Mouse (Mus musculus) heart, adult 2 months (tissue): Measurements from ENCODE around the gene Hadha. TPM values are rescaled to one million over a fixed set of nuclear protein-coding genes. Genes with fewer than 3 reads are reported as not detected.

Experiments
- DNase-seq, 2 experiments: peaks; one replicate each; pipeline ENCODE4 v3.0.0; 2021
- H3K27ac ChIP-seq: fragments of 200-600 bp; 2 replicates; pipeline ENCODE4 v1.8.1; 2022
- H3K27me3 ChIP-seq: fragments of 200-500 bp; 2 replicates; pipeline ENCODE4 v1.6.1; 2012; ENCODE audit warnings: mild to moderate bottlenecking, low read length, inconsistent platforms, mixed read lengths; ENCODE audit not compliant: control insufficient read depth, insufficient read depth
- H3K36me3 ChIP-seq: fragments of 200-500 bp; 2 replicates; pipeline ENCODE4 v1.6.1; 2012; ENCODE audit warnings: low read length, inconsistent platforms; ENCODE audit not compliant: control insufficient read depth, insufficient read depth
- H3K4me1 ChIP-seq: fragments of 200-500 bp; 2 replicates; pipeline ENCODE4 v1.6.1; 2011; ENCODE audit warnings: low read length; ENCODE audit not compliant: control insufficient read depth, insufficient read depth
- H3K4me3 ChIP-seq: fragments of 200-600 bp; 2 replicates; pipeline ENCODE4 v1.8.1; 2022
- H3K79me2 ChIP-seq: fragments of 200-500 bp; replicated peaks from 2 replicates; pipeline ENCODE4 v1.6.1; 2012; ENCODE audit warnings: mild to moderate bottlenecking, inconsistent platforms, low read length, moderate library complexity, mixed read lengths; ENCODE audit not compliant: control insufficient read depth, insufficient read depth
- H3K9ac ChIP-seq: fragments of 200-500 bp; 2 replicates; pipeline ENCODE4 v1.6.1; 2012; ENCODE audit warnings: low read depth, mild to moderate bottlenecking, control low read depth, inconsistent platforms, low read length, mixed read lengths
- CTCF ChIP-seq: fragments of 200-600 bp; IDR thresholded peaks from 2 replicates; pipeline ENCODE4 v1.8.1; 2022; ENCODE audit warnings: antibody characterized with exemption, mild to moderate bottlenecking, moderate library complexity
- EP300 ChIP-seq: fragments of 200-500 bp; IDR thresholded peaks from 2 replicates; pipeline ENCODE4 v1.6.1; 2011; ENCODE audit warnings: low read depth, low read length, control low read depth; ENCODE audit not compliant: insufficient read depth
- POLR2A ChIP-seq: fragments of 200-500 bp; IDR thresholded peaks from 2 replicates; pipeline ENCODE4 v1.6.1; 2011; ENCODE audit warnings: mild to moderate bottlenecking, low read depth, low read length, control low read depth; ENCODE audit not compliant: insufficient read depth
- WGBS: fragments of 180-500 bp; shearing (Covaris S2); methylation state at CpG from one replicate; pipeline ENCODE4 v1.1.7; 2018; 5-methylcytosine and 5-hydroxymethylcytosine counted together
- intact Hi-C: fragments of 180-260 bp; cut with DNase I; formaldehyde crosslinking; loops from one replicate; pipeline ENCODE4 v1.15.1; 2025
- long read RNA-seq: library from polyadenylated mRNA; stranded (forward); transcript quantifications from one replicate; pipeline ENCODE4 v2.0.0, GENCODE M21; 2021
- polyA plus RNA-seq: library from polyadenylated mRNA; depleted of rRNA; stranded (reverse); fragments of >200 nt; gene quantifications from 2 replicates; pipeline ENCODE4 v1.2.3, GENCODE M21; 2012; rRNA removed
- total RNA-seq, 2 experiments: library from RNA; stranded (reverse); gene quantifications; 2 replicates each; pipeline ENCODE4 v1.2.3; 2021

Gene Hadha
- 1,000 to 10,000 TPM; 1,174 to 1,333 TPM for total RNA-seq
- 367 and 592 TPM in 2 replicates for polyA plus RNA-seq
- long read RNA-seq, full-length matches to known transcripts, result 776 of 935 reads
- long read RNA-seq, partial matches to known transcripts, result 121 of 935 reads
- long read RNA-seq, other reads (novel, unspliced or antisense), result 38 of 935 reads

GRCm38 (mm10) chr5:30154474-30155394 is at the start of gene Hadha, which contains the start of gene Hadhb:
Gene Hadha, minus strand, starts transcription at chr5:30155162.
Gene Hadhb, plus strand, starts transcription at chr5:30155248.
- peaks cover 3% of the 10 kb centered on the region for H3K4me1 ChIP-seq
- no peaks in the 10 kb centered on the region for H3K27me3 ChIP-seq
- H3K36me3 ChIP-seq, result peaks cover 22% of the 10 kb centered on the region
- intact Hi-C loops, result loop anchor here (5.0 kb wide), 1 partner anchor 78 kb away; the partner anchor contains the start of gene Selenoi
- H3K4me3 ChIP-seq, result peak within 1 kb of the TSS; percentile 92
- TF ChIP-seq POLR2A (peak; percentile 89), EP300 (peak; percentile 88), CTCF (peak; percentile 27; the same call in 1 of the 2 replicates)
- DNase-seq, result peak; percentile 96 to 97
- peak within 1 kb of the TSS; percentile 98 for H3K27ac ChIP-seq
- under 1% methylated on average over 53 of the region's 53 CpGs for WGBS
- H3K79me2 ChIP-seq, result peaks cover 5% of the 10 kb centered on the region; the same call in 1 of the 2 replicates
- H3K9ac ChIP-seq, result peak within 1 kb of the TSS; percentile 93

GRCm38 (mm10) chr5:30204441-30204840 is 49.5 kb upstream of the Hadha start:
- DNase-seq, result no peak
- WGBS, result 32% methylated on average over 1 of the region's 1 CpGs
- Histone ChIP-seq H3K27me3 (no peaks in the 10 kb centered on the region), H3K36me3 (peaks cover 3% of the 10 kb centered on the region), H3K4me1 (no peaks in the 10 kb centered on the region), H3K4me3 (no peak overlapping the region), H3K79me2 (no peaks in the 10 kb centered on the region), H3K9ac (no peak overlapping the region), H3K27ac (no peak overlapping the region)
- TF ChIP-seq CTCF, result no peak
- intact Hi-C loops, result no loop called here

- no peaks in the 10 kb centered on the region for H3K36me3 ChIP-seq
- intact Hi-C loops, result no loop called here
- TF ChIP-seq POLR2A (no peak), CTCF (no peak), EP300 (no peak)
- no peaks in the 10 kb centered on the region for H3K27me3 ChIP-seq
- no peak overlapping the region for H3K9ac ChIP-seq
- no peaks in the 10 kb centered on the region for H3K4me1 ChIP-seq
- no peaks in the 10 kb centered on the region for H3K79me2 ChIP-seq
- no peak for DNase-seq
- no peak overlapping the region for H3K4me3 ChIP-seq
- H3K27ac ChIP-seq, result no peak overlapping the region
- 77% methylated on average over 10 of the region's 10 CpGs for WGBS
Observed at GRCm38 (mm10) chr5:30203216-30203885, 48.4 kb upstream of the Hadha start.

GRCm38 (mm10) chr5:30202221-30202620 is 47.3 kb upstream of the Hadha start:
- intact Hi-C loops, result no loop called here
- no peak for DNase-seq
- H3K9ac ChIP-seq, result no peak overlapping the region
- H3K27me3 ChIP-seq, result no peaks in the 10 kb centered on the region
- no peaks in the 10 kb centered on the region for H3K4me1 ChIP-seq
- no peak overlapping the region for H3K4me3 ChIP-seq
- 76% methylated on average over 7 of the region's 7 CpGs for WGBS
- TF ChIP-seq POLR2A, result no peak
- TF ChIP-seq EP300, result no peak
- TF ChIP-seq CTCF, result no peak
- no peaks in the 10 kb centered on the region for H3K79me2 ChIP-seq
- no peaks in the 10 kb centered on the region for H3K36me3 ChIP-seq
- no peak overlapping the region for H3K27ac ChIP-seq

GRCm38 (mm10) chr5:30201521-30201920 is 46.6 kb upstream of the Hadha start:
- no peak for DNase-seq
- H3K27ac ChIP-seq, result no peak overlapping the region
- intact Hi-C loops, result no loop called here
- H3K79me2 ChIP-seq, result no peaks in the 10 kb centered on the region
- no peak overlapping the region for H3K4me3 ChIP-seq
- no peaks in the 10 kb centered on the region for H3K36me3 ChIP-seq
- H3K27me3 ChIP-seq, result no peaks in the 10 kb centered on the region
- WGBS, result 28% methylated on average over 5 of the region's 5 CpGs
- no peak overlapping the region for H3K9ac ChIP-seq
- no peak for TF ChIP-seq POLR2A
- 0 out of 2 replicates have a peak, but pooled peaks have one; percentile 50 for TF ChIP-seq EP300
- peak; percentile 63 for TF ChIP-seq CTCF
- H3K4me1 ChIP-seq, result no peaks in the 10 kb centered on the region
